Mouse (Mus musculus): ENCODE measurements around the gene B4galnt4. TPM values are rescaled to one million over a fixed set of nuclear protein-coding genes. Genes with fewer than 3 reads are reported as not detected.

Gene B4galnt4
- polyA plus RNA-seq, 1 experiment: not detected

DNA sequence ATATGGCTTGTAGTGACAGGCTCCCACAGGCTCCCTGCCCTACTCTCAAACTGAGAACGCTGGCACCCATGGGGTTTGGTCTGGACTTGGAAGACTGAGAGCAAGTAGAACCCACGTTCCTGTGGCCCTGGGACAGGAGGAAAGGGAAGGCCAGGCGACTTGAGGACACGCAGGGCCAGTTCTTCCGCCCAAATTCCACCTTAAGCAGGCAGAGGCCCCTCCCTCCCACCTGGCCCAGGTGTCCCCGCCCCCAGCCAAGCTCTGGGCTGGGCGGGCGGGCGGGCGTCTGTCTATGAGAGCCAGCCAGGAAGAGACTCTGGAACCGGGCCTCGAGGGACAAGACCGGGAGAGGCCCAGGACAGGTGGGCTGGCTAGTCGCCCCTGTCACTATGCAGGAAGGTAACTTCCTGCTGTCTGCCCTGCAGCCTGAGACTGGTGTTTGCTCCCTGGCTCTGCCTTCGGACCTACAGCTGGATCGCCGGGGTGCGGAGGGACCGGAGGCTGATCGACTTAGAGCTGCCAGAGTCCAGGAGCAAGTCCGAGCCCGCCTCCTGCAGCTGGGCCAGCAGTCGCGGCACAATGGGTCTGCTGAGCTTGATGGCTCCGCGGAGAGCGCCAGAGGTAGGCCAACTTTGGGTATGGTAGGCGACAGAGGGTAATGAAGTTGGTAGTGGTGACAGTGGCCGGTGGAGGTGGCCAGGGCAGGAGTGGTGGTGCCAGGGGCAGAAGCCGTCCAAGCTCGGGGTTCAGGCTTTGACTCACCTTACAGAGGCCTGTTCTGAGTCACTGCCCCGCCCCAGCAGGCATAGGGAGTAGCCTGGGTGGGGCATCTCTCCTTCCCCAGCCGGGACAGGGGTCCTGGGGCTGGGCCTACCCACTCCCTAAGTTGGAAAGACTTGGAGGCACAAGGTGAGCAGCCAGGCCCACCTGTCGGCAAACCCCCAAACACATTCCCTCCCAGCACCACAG is 18.9 kb downstream of the B4galnt4 start:
- Histone ChIP-seq H3K27ac (ENCODE audit: insufficient read depth, low read depth, low read length) (no peak overlapping the region), H3K4me3 (ENCODE audit: insufficient read depth, low read depth, low read length) (no peak overlapping the region), H3K4me1 (ENCODE audit: control insufficient read depth, insufficient read depth, low read length) (0 out of 2 replicates have a peak, but pooled peaks cover 3% of the 10 kb centered on the region)
- no peak for TF ChIP-seq POLR2A (IDR thresholded peaks at IDR 0.05; ENCODE audit: insufficient read depth, low read depth, low read length)
- no peak for TF ChIP-seq CTCF (IDR thresholded peaks at IDR 0.05; ENCODE audit: insufficient read depth, low read depth, low read length)
- 46% methylated on average over 34 of the region's 34 CpGs for WGBS

DNA sequence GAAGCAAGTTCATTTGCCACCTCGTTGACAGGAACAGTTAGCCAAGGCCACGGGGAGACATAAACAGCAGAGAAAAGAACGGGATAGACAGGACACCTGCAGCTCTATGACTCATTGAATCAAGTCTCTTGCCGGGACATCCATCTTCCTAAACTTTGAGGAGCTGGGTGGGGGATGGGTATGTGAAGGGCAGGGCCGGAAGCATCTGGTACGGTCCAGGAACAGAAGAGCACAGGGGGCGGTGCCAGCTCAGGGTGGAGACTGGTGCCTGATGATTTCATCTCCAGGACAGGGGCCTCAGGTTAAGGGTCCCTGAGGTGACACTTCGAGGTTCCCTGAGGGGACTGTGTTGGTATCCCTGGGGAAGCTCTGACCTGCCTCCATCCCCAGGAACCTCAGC is 27.0 kb downstream of the B4galnt4 start:
- WGBS: 57% methylated on average over 8 of the region's 8 CpGs
- Histone ChIP-seq H3K27ac (ENCODE audit: insufficient read depth, low read depth, low read length) (no peak overlapping the region), H3K4me3 (ENCODE audit: insufficient read depth, low read depth, low read length) (no peak overlapping the region), H3K4me1 (ENCODE audit: control insufficient read depth, insufficient read depth, low read length) (peaks cover 5% of the 10 kb centered on the region; the same call in 1 of the 2 replicates)
- TF ChIP-seq POLR2A (IDR thresholded peaks at IDR 0.05; ENCODE audit: insufficient read depth, low read depth, low read length) (no peak), CTCF (IDR thresholded peaks at IDR 0.05; ENCODE audit: insufficient read depth, low read depth, low read length) (no peak)

DNA sequence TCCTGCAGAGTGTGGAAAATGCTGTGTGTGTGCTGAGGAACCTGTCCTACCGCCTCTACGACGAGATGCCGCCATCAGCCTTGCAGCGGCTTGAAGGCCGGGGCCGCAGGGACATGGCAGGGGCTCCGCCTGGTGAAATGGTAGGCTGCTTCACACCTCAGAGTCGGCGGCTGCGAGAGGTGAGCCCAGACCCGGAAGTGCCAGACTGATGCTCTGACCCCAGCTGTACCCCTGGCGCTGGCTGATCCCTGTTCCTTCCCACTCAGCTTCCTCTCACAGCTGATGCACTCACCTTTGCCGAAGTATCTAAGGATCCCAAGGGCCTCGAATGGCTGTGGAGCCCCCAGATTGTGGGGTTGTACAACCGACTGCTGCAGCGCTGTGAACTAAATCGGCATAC is 27.6 kb downstream of the B4galnt4 start:
- 38% methylated on average over 18 of the region's 18 CpGs for WGBS
- Histone ChIP-seq H3K4me3 (ENCODE audit: insufficient read depth, low read depth, low read length) (no peak overlapping the region), H3K27ac (ENCODE audit: insufficient read depth, low read depth, low read length) (no peak overlapping the region), H3K4me1 (ENCODE audit: control insufficient read depth, insufficient read depth, low read length) (peaks cover 5% of the 10 kb centered on the region; the same call in 1 of the 2 replicates)
- TF ChIP-seq CTCF (IDR thresholded peaks at IDR 0.05; ENCODE audit: insufficient read depth, low read depth, low read length) (no peak), POLR2A (IDR thresholded peaks at IDR 0.05; ENCODE audit: insufficient read depth, low read depth, low read length) (no peak)

DNA sequence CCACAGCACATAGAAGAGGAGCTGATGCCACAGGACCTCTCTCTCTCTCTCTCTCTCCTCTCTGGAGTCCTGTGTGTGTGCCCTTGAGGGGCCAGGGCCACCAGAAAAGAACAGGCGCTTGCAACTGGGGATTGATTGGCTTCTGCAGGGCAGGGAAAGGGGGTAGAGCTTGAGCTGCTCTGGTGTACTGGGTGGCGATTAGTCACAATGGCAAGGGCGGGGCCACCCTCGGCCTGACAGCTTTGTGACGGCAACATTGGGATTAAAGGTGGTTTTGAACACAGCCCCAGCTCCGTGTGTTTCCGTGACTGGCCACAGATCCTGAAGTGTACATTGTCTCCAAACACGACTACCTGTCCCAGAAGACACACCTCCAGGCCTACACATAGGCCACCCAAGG is 29.3 kb downstream of the B4galnt4 start:
- no peak overlapping the region for H3K4me3 ChIP-seq (ENCODE audit: insufficient read depth, low read depth, low read length)
- WGBS: 54% methylated on average over 8 of the region's 8 CpGs
- H3K27ac ChIP-seq (ENCODE audit: insufficient read depth, low read depth, low read length): no peak overlapping the region
- TF ChIP-seq CTCF (IDR thresholded peaks at IDR 0.05; ENCODE audit: insufficient read depth, low read depth, low read length) (no peak), POLR2A (IDR thresholded peaks at IDR 0.05; ENCODE audit: insufficient read depth, low read depth, low read length) (no peak)
- H3K4me1 ChIP-seq (ENCODE audit: control insufficient read depth, insufficient read depth, low read length): peaks cover 5% of the 10 kb centered on the region; the same call in 1 of the 2 replicates

DNA sequence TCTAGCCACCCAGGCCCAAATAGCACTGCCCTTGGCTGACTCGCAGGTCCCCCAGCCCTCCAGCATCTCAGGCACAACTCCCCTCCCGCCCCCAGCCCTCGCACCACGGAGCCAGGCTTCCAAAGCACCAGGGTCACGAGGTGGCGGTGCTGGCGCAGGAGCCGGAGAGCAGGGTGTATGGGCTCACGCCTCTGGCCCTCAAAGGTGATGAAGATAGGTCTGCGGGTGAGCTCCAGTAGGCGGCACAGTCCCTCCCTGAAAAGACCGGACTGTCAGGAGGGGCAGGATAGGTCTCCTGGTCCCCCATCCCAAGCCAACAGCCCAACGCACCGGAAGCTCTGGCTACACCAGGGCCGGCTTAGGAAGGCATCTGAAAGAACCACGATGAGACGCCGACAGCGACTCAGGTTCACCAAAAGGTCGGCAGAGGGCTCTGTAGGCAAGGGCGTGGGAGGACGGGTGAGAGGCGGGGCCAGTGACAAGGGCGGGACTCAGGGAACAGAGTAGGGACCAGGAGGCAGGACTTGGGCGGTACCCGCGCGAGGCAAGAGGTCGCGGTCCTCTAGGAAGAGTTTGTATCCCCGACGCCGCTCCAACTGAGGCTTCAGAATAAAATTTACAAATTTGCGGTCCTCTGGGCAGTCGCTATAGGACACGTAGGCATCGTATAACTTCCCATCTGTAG is 31.3 kb downstream of the B4galnt4 start:
- TF ChIP-seq POLR2A (IDR thresholded peaks at IDR 0.05; ENCODE audit: insufficient read depth, low read depth, low read length) (no peak), CTCF (IDR thresholded peaks at IDR 0.05; ENCODE audit: insufficient read depth, low read depth, low read length) (no peak)
- 15% methylated on average over 37 of the region's 37 CpGs for WGBS
- Histone ChIP-seq H3K27ac (ENCODE audit: insufficient read depth, low read depth, low read length) (no peak overlapping the region), H3K4me1 (ENCODE audit: control insufficient read depth, insufficient read depth, low read length) (peaks cover 5% of the 10 kb centered on the region; the same call in 1 of the 2 replicates), H3K4me3 (ENCODE audit: insufficient read depth, low read depth, low read length) (no peak overlapping the region)

DNA sequence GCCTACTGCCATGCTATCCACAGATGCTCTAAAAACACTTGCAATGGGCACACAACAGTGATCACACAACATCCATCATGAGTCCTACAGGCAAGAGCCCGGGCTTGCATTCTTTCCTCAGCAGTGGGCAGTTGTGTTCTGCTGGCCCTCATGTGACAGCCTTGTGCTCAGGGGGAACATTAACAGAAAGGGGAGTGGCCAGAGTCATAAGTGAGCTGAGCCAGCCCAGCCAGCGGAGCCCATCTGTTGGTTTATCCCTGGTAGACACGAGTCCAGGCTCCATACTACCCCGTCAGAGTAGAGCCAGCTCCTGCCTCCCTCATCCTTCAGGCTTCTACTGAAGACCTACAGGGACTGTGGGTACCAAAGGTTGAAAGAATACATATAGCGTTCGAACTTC is 33.0 kb downstream of the B4galnt4 start:
- no peak overlapping the region for H3K27ac ChIP-seq (ENCODE audit: insufficient read depth, low read depth, low read length)
- no peak for TF ChIP-seq CTCF (IDR thresholded peaks at IDR 0.05; ENCODE audit: insufficient read depth, low read depth, low read length)
- TF ChIP-seq POLR2A (IDR thresholded peaks at IDR 0.05; ENCODE audit: insufficient read depth, low read depth, low read length): no peak
- 97% methylated on average over 6 of the region's 6 CpGs for WGBS
- H3K4me3 ChIP-seq (ENCODE audit: insufficient read depth, low read depth, low read length): no peak overlapping the region
- H3K4me1 ChIP-seq (ENCODE audit: control insufficient read depth, insufficient read depth, low read length): peaks cover 5% of the 10 kb centered on the region; the same call in 1 of the 2 replicates

DNA sequence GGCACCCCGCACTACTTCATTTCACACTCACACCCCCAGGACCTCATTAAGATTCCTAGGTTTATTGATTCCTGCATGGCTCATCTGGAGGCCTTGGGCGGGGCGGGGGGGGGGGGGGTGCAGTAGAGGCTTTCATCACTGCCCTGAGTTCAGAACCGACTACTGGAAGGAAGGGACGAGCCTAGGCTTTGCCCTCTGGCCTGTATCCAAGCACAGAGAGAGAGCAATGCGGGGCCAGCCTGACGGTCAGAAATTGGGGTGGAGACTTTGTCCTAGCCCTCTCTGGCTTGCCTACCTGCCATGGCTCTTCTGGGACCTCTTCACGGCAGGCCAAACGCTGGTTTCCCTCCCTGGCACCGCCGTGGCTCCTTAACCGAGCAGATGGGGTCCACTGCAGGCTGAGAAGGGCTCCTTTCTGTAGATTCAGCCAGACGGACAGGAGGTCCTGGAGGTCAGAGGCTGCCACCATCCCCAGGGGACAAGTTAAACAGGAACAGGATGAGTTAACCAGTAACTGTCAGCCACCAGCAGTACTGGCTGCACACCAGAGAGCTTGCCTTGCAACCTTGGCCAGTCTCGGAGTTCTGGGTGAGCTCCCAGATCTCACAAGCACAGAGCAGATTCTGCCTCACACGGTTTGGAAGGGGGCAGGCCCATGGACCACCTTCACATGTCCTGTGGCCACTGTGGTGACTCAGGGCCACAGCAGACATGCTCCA is 33.7 kb downstream of the B4galnt4 start:
- Histone ChIP-seq H3K4me3 (ENCODE audit: insufficient read depth, low read depth, low read length) (no peak overlapping the region), H3K4me1 (ENCODE audit: control insufficient read depth, insufficient read depth, low read length) (peaks cover 7% of the 10 kb centered on the region), H3K27ac (ENCODE audit: insufficient read depth, low read depth, low read length) (no peak overlapping the region)
- 76% methylated on average over 15 of the region's 15 CpGs for WGBS
- TF ChIP-seq POLR2A (IDR thresholded peaks at IDR 0.05; ENCODE audit: insufficient read depth, low read depth, low read length) (no peak), CTCF (IDR thresholded peaks at IDR 0.05; ENCODE audit: insufficient read depth, low read depth, low read length) (no peak)

DNA sequence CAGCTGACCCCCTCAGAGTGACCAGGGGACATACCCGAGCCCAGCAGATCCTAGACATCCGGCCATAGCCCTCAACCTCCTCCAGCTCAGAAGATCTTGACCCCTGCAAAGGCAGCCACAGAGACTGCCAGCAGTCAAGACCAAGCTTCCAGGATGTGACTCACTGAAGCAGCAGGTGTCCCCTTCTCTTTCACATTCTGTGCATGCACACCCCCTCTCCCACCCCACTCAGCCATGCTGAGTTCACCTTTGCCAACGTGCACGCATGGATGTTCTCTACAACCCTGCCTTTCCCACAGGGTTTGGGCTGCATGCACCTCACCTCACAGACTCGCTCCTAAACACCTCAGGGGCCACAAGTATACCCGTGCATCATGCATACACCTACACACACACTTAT is 35.1 kb downstream of the B4galnt4 start:
- TF ChIP-seq POLR2A (IDR thresholded peaks at IDR 0.05; ENCODE audit: insufficient read depth, low read depth, low read length) (no peak), CTCF (IDR thresholded peaks at IDR 0.05; ENCODE audit: insufficient read depth, low read depth, low read length) (no peak)
- Histone ChIP-seq H3K4me3 (ENCODE audit: insufficient read depth, low read depth, low read length) (peak overlapping the region; percentile 17; the same call in 1 of the 2 replicates), H3K4me1 (ENCODE audit: control insufficient read depth, insufficient read depth, low read length) (peaks cover 16% of the 10 kb centered on the region), H3K27ac (ENCODE audit: insufficient read depth, low read depth, low read length) (no peak overlapping the region; the same call in 1 of the 2 replicates)
- WGBS: 75% methylated on average over 6 of the region's 6 CpGs
